Mouse (Mus musculus): Measurements from ENCODE around the gene Slc16a7.

Slc16a7 gene

GRCm38 (mm10) chr10:125321446-125322428 lies 67.5 kb downstream of the Slc16a7 start:
- no peak for DNase-seq

- no peak for DNase-seq
These were observed 71.9 kb downstream of the Slc16a7 start for GRCm38 (mm10) chr10:125317317-125317716.

GRCm38 (mm10) chr10:125310855-125311254 lies 78.4 kb downstream of the Slc16a7 start:
- DNase-seq: no peak

GRCm38 (mm10) chr10:125298036-125298435 lies 91.2 kb downstream of the Slc16a7 start:
- DNase-seq: no peak

- DNase-seq: no peak
These were observed 98.9 kb downstream of the Slc16a7 start for GRCm38 (mm10) chr10:125290320-125290719.

DNA sequence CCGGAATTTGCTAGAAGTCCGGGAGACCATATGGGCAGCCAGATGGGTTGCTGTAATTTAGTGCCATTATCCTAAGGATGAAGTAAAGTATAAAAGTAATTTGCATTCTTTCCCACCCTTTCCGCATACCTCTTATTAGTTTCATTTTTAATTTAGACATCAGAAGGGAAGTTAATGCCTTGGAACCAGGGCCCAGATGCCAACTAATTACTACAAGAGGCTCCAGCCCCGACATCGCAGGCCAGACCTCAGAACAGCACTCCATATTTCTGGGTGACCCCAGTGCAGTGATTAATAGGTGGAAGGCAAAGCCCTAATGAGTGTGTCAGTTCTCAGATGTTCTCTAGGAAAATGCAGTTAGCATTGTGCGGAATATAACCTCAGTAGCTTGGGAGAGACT lies 100.7 kb downstream of the Slc16a7 start:
- no peak for DNase-seq

- DNase-seq: no peak
These were observed 103.9 kb downstream of the Slc16a7 start for GRCm38 (mm10) chr10:125285386-125285785.

- DNase-seq: peak in 1 of 2 experiments; percentile 6
These were observed 114.0 kb downstream of the Slc16a7 start for GRCm38 (mm10) chr10:125275149-125275848.

GRCm38 (mm10) chr10:125274519-125275148 lies 114.6 kb downstream of the Slc16a7 start:
- DNase-seq: no peak

DNA sequence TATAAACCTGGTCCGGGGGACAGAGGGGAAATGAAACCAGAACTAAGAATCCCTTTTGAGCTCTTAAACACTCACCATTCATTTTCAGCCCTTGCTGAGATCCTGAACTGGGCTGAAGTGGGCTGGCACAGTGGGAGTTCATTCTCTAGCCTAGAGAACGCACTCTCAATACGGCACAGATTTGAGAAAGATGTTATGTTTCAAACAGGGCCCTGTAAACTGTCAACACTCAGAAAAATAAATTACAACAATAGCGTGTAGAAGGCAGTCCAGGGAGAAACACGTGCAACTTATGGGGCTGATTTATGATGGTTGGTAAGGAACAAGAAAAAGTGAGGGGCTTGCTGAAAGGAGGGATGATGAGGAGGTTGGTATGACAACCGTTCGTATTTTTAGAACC lies 115.5 kb downstream of the Slc16a7 start:
- no peak for DNase-seq

GRCm38 (mm10) chr10:125271448-125271847 lies 117.8 kb downstream of the Slc16a7 start:
- DNase-seq: no peak

DNA sequence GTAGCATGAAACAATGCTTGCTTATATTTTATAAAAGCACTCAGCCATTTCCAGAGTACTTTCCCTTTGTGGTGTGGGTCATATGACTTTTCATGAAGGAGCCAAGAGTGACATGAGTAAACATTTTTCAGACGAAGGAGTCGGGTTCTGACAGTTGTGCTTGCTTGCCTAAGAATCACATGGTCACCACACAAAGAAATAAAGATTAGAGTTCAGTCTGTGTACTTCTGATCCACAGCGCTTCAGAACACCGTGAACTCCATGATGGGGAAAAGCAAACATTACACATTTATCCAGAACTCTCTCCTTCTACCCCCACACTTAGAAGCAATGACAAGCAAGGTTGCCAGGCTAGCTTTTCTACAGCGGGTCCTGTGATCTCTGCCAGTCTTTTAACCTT lies 119.0 kb downstream of the Slc16a7 start:
- DNase-seq: no peak

DNA sequence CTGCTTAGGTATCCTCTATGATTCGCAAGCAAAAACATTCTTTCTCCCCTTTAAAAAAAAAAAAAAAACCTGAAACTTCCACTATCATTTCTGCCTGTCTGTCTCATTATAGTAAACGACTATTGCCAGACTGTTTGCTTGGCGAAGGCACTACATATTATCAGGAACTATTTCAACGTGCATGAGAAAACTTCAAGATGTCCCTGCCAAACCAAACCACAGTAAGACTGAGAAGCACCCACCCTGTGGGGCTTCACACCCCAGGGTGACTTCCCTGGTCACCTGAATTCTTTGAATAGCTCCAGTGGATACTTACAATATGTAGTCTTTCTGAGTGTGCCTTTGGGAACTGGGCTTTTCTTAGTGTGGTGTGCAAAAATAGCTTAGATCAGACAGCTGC lies 122.9 kb downstream of the Slc16a7 start:
- no peak for DNase-seq

DNA sequence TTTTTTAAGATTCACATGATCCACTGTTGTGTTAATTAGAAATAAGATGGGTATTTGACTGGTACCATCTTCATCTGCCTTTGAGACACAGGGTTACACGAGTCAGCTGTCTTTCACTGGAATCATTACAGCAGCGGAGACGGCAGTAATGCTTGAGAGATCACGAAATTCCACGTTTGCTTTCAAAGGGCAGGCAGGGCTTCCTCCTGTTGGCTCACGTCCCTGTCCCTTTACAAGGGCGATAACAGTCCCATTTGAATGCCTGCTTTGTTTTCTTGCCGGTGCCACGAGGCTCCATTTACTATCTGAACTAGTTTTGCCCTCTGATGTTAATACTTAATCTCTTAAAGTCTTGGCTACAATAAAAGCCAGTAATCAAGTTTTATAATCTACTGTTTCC lies 123.4 kb downstream of the Slc16a7 start:
- peak; percentile 7 to 13 for DNase-seq

DNA sequence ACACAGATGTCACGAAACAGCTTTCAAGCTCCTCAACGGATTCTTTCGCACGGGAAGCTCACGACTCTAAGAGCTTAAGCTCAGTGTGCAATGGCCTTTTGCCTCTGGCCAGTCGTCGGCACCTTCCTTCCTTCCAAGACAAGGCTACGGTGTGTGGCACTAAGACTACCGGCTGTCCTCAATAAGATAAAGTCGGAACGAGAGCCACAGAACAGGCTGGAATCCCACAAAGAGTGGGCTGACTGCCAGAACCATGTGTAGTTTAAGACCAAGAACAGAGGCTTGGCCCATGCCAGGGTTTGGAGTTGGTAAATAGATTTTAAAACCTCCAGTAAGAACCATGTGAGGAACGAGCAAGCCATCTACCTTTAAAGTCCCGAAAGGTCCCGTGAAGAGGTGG lies 123.8 kb downstream of the Slc16a7 start:
- DNase-seq: peak; percentile 57

DNA sequence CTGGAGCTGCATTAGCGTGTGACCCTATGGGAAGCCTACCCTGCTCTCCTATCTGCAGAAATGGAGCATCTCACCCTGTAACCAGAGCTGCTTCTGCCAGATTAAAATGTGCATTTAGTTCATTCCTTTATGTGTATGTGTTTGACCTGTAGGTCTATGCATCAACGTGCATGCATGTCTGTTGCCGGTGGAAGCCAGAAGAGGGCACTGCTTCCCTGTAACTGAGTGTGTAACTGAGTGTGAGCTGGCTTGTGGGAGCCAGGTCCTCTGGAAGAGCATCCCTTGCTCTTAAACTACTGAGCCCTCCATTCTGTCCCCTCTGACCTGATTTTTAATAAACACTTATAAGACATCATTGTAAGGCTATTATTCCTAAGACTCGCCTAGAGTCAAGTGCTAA lies 124.3 kb downstream of the Slc16a7 start:
- DNase-seq: peak; percentile 65 to 76

GRCm38 (mm10) chr10:125255904-125256303 lies 133.4 kb downstream of the Slc16a7 start:
- no peak for DNase-seq

- DNase-seq: no peak
These were observed 174.7 kb downstream of the Slc16a7 start for GRCm38 (mm10) chr10:125214536-125214935.

DNA sequence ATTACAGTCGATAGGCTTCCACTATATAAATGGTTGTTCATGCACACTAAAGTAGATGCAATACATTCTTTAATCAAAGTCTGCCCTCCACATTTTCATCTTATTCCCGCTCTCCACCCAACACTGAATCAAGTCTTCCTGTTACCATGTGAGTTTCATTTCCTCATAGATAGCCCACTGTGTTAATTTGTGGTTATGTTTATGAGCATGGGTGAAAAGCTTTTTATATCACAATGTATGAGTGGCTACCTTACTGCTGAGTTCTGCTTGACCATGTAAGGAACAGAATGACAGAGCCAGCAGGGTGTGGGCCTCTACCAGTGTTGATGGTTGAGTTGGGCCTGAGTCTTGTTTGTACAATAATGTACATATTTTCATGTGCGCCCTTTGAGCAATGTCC lies 175.5 kb downstream of the Slc16a7 start:
- no peak for DNase-seq

- DNase-seq: no peak
These were observed 201.7 kb downstream of the Slc16a7 start for GRCm38 (mm10) chr10:125187544-125187943.

DNA sequence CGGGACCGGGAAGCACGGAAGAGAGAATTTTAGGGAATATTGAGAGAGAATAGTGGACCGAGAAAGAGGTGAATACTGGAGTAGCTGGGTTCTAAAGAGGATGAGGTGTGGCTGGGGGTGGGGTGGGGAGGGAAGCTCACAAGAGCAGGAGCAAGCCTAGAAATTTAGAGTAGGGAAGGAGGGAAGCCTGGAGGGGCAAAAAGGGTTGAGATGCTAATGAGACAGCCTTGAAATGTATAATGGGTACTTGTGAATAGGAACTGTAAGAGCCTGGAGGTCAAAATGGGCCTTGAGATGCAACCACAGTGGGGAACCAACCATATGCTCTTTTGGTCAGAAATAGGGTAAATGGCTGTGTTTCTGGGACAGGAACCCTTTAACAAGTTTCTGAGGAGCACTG lies 203.9 kb downstream of the Slc16a7 start:
- no peak for DNase-seq

GRCm38 (mm10) chr10:125184146-125184545 lies 205.1 kb downstream of the Slc16a7 start:
- DNase-seq: no peak

DNA sequence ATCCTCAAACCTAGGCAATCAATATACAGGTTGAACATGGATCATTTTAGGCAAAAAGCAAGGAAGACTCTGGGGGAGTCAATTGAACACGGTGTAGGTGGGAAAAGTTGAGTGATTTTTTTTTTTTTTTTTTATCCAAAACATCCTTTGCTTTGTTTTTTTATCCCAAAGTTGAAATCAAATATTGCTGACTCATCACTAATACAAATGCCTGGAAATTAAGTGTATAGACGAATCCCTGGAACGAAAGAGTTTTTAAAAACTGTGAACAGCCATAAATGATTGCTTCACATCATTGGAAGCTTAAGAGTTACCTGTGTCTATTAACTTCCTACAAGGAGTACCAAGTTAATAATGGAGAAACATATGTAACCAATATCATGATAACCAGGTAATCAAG lies 206.7 kb downstream of the Slc16a7 start:
- DNase-seq: no peak

GRCm38 (mm10) chr10:125177782-125178181 lies 211.5 kb downstream of the Slc16a7 start:
- DNase-seq: no peak

All from cerebellum, adult 18-20 months (tissue).